Mouse (Mus musculus): Measurements from ENCODE around the gene Fam222b. TPM values are rescaled to one million over a fixed set of nuclear protein-coding genes. Genes with fewer than 3 reads are reported as not detected.

The Fam222b gene
- polyA plus RNA-seq, 1 experiment, result not detected

- H3K4me1 ChIP-seq (ENCODE audit: control insufficient read depth, insufficient read depth, low read length), result peaks cover 24% of the 10 kb centered on the region
- H3K4me3 ChIP-seq (ENCODE audit: insufficient read depth, low read depth, low read length), result peak overlapping the region; percentile 82
- TF ChIP-seq CTCF (IDR thresholded peaks at IDR 0.05; ENCODE audit: insufficient read depth, low read depth, low read length), result no peak
- TF ChIP-seq POLR2A (IDR thresholded peaks at IDR 0.05; ENCODE audit: insufficient read depth, low read depth, low read length), result no peak
- no peak overlapping the region for H3K27ac ChIP-seq (ENCODE audit: insufficient read depth, low read depth, low read length)
- WGBS, result 2% methylated on average over 23 of the region's 23 CpGs
These were observed 82.5 kb downstream of the Fam222b start for GRCm38 (mm10) chr11:78176905-78177331.

GRCm38 (mm10) chr11:78177437-78177836, 83.0 kb downstream of the Fam222b start:
- Histone ChIP-seq H3K27ac (ENCODE audit: insufficient read depth, low read depth, low read length) (no peak overlapping the region), H3K4me1 (ENCODE audit: control insufficient read depth, insufficient read depth, low read length) (peaks cover 24% of the 10 kb centered on the region), H3K4me3 (ENCODE audit: insufficient read depth, low read depth, low read length) (peak overlapping the region; percentile 6; the same call in 1 of the 2 replicates)
- no peak for TF ChIP-seq CTCF (IDR thresholded peaks at IDR 0.05; ENCODE audit: insufficient read depth, low read depth, low read length)
- no peak for TF ChIP-seq POLR2A (IDR thresholded peaks at IDR 0.05; ENCODE audit: insufficient read depth, low read depth, low read length)
- 4% methylated on average over 10 of the region's 10 CpGs for WGBS

GRCm38 (mm10) chr11:78177903-78178858, 83.7 kb downstream of the Fam222b start:
- H3K4me1 ChIP-seq (ENCODE audit: control insufficient read depth, insufficient read depth, low read length), result peaks cover 24% of the 10 kb centered on the region
- TF ChIP-seq CTCF (IDR thresholded peaks at IDR 0.05; ENCODE audit: insufficient read depth, low read depth, low read length), result peak; percentile 92
- TF ChIP-seq POLR2A (IDR thresholded peaks at IDR 0.05; ENCODE audit: insufficient read depth, low read depth, low read length), result no peak
- peak overlapping the region; percentile 50; the same call in 1 of the 2 replicates for H3K27ac ChIP-seq (ENCODE audit: insufficient read depth, low read depth, low read length)
- peak overlapping the region; percentile 58 for H3K4me3 ChIP-seq (ENCODE audit: insufficient read depth, low read depth, low read length)
- 1% methylated on average over 68 of the region's 84 CpGs for WGBS

- Histone ChIP-seq H3K27ac (ENCODE audit: insufficient read depth, low read depth, low read length) (peak overlapping the region; percentile 50; the same call in 1 of the 2 replicates), H3K4me3 (ENCODE audit: insufficient read depth, low read depth, low read length) (peak overlapping the region; percentile 58), H3K4me1 (ENCODE audit: control insufficient read depth, insufficient read depth, low read length) (peaks cover 24% of the 10 kb centered on the region)
- TF ChIP-seq POLR2A (IDR thresholded peaks at IDR 0.05; ENCODE audit: insufficient read depth, low read depth, low read length), result no peak
- no peak for TF ChIP-seq CTCF (IDR thresholded peaks at IDR 0.05; ENCODE audit: insufficient read depth, low read depth, low read length)
- 15% methylated on average over 29 of the region's 29 CpGs for WGBS
These were observed 84.5 kb downstream of the Fam222b start for GRCm38 (mm10) chr11:78178859-78179437.

GRCm38 (mm10) chr11:78179438-78179999, 85.1 kb downstream of the Fam222b start:
- TF ChIP-seq CTCF (IDR thresholded peaks at IDR 0.05; ENCODE audit: insufficient read depth, low read depth, low read length), result no peak
- no peak for TF ChIP-seq POLR2A (IDR thresholded peaks at IDR 0.05; ENCODE audit: insufficient read depth, low read depth, low read length)
- no peak overlapping the region for H3K27ac ChIP-seq (ENCODE audit: insufficient read depth, low read depth, low read length)
- 39% methylated on average over 8 of the region's 8 CpGs for WGBS
- H3K4me1 ChIP-seq (ENCODE audit: control insufficient read depth, insufficient read depth, low read length), result peaks cover 24% of the 10 kb centered on the region
- H3K4me3 ChIP-seq (ENCODE audit: insufficient read depth, low read depth, low read length), result no peak overlapping the region

GRCm38 (mm10) chr11:78180081-78180761, 85.8 kb downstream of the Fam222b start:
- Histone ChIP-seq H3K27ac (ENCODE audit: insufficient read depth, low read depth, low read length) (no peak overlapping the region), H3K4me1 (ENCODE audit: control insufficient read depth, insufficient read depth, low read length) (peaks cover 24% of the 10 kb centered on the region), H3K4me3 (ENCODE audit: insufficient read depth, low read depth, low read length) (no peak overlapping the region)
- 76% methylated on average over 6 of the region's 6 CpGs for WGBS
- TF ChIP-seq POLR2A (IDR thresholded peaks at IDR 0.05; ENCODE audit: insufficient read depth, low read depth, low read length), result no peak
- no peak for TF ChIP-seq CTCF (IDR thresholded peaks at IDR 0.05; ENCODE audit: insufficient read depth, low read depth, low read length)

GRCm38 (mm10) chr11:78181830-78182357, 87.4 kb downstream of the Fam222b start:
- 54% methylated on average over 2 of the region's 2 CpGs for WGBS
- no peak overlapping the region for H3K27ac ChIP-seq (ENCODE audit: insufficient read depth, low read depth, low read length)
- TF ChIP-seq CTCF (IDR thresholded peaks at IDR 0.05; ENCODE audit: insufficient read depth, low read depth, low read length) (no peak), POLR2A (IDR thresholded peaks at IDR 0.05; ENCODE audit: insufficient read depth, low read depth, low read length) (no peak)
- peaks cover 20% of the 10 kb centered on the region for H3K4me1 ChIP-seq (ENCODE audit: control insufficient read depth, insufficient read depth, low read length)
- no peak overlapping the region for H3K4me3 ChIP-seq (ENCODE audit: insufficient read depth, low read depth, low read length)

GRCm38 (mm10) chr11:78182450-78182849, 88.0 kb downstream of the Fam222b start:
- H3K27ac ChIP-seq (ENCODE audit: insufficient read depth, low read depth, low read length), result no peak overlapping the region
- WGBS, result 6% methylated on average over 7 of the region's 7 CpGs
- H3K4me1 ChIP-seq (ENCODE audit: control insufficient read depth, insufficient read depth, low read length), result peaks cover 15% of the 10 kb centered on the region
- peak overlapping the region; percentile 96 for H3K4me3 ChIP-seq (ENCODE audit: insufficient read depth, low read depth, low read length)
- no peak for TF ChIP-seq CTCF (IDR thresholded peaks at IDR 0.05; ENCODE audit: insufficient read depth, low read depth, low read length)
- no peak for TF ChIP-seq POLR2A (IDR thresholded peaks at IDR 0.05; ENCODE audit: insufficient read depth, low read depth, low read length)
